Mouse (Mus musculus) gastrocnemius, postnatal 10 days (tissue): ENCODE results near the gene Sema5b. TPM values are rescaled to one million over a fixed set of nuclear protein-coding genes. Genes with fewer than 3 reads are reported as not detected.
A peak's percentile ranks its signal among the peaks of the same experiment; 100 is the strongest.

Experiments used
- DNase-seq: peaks from one replicate; pipeline ENCODE4 v3.0.0; 2021; ENCODE audit warnings: mixed read lengths
- long read RNA-seq, 2 experiments: library from polyadenylated mRNA; stranded (forward); transcript quantifications; one replicate each; pipeline ENCODE4 v2.0.0; 2021
- total RNA-seq, 2 experiments: library from RNA; stranded (reverse); gene quantifications; 2 replicates each; pipeline ENCODE4 v1.2.3; 2021

The Sema5b gene
- total RNA-seq, result 1 to 10 TPM; 1.9 to 4.1 TPM
- long read RNA-seq, experiment 1, full-length matches to known transcripts, result 7 of 9 reads
- long read RNA-seq, experiment 1, partial matches to known transcripts, result 2 of 9 reads
- long read RNA-seq, experiment 1, other reads (novel, unspliced or antisense), result 0 of 9 reads
- long read RNA-seq, experiment 2, full-length matches to known transcripts, result 2 of 4 reads
- long read RNA-seq, experiment 2, partial matches to known transcripts, result 1 of 4 reads
- long read RNA-seq, experiment 2, other reads (novel, unspliced or antisense), result 1 of 4 reads

DNA sequence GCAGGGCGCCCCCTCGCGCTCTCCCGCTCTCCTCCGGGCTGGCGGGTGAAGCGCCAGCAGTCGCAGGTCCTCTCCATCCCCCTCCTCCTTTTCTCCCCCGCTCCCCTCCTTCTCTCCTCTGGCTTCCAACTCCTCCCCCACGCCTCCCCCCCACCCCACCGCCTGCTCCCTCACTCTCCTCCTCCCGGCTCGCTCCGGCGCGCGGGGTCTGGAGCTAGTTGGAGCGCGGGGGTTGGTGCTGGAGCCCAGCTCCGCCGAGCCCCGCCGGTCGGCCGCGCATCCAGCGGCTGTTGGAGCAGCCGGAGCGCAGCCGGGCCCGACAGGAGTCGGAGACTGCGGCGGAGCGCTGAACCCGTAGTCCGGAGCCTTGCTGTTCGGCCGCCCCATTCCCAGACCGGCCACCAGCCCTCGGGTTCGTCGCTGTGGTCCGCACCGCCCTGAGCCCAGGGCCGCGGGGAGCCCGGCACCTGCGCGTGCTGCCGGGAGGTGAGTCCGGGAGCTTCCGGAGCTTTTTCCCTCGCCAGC lies at the start of gene Sema5b:
Sema5b (plus strand) TSS at position 29 of the 525 bp plus-strand sequence.
- DNase-seq, result peak; percentile 55

DNA sequence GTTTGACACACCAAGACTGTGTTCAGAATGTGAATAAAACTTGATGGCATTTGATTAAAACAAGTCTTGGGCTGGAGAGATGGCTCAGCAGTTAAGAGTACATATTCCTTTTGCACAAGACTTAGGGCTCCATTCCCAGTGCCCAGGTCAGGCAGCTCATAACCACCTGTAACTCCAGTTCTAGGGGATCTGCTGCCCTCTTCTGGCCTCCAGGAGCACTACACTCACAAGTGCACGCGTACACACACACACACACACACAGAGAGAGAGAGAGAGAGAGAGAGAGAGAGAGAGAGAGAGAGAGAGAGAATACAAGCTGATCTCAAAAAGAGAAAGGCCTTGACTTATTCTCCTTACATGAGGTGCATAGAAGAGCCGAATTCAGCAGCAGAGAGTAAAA lies 40.6 kb upstream of the Sema5b start:
- DNase-seq, result no peak

DNA sequence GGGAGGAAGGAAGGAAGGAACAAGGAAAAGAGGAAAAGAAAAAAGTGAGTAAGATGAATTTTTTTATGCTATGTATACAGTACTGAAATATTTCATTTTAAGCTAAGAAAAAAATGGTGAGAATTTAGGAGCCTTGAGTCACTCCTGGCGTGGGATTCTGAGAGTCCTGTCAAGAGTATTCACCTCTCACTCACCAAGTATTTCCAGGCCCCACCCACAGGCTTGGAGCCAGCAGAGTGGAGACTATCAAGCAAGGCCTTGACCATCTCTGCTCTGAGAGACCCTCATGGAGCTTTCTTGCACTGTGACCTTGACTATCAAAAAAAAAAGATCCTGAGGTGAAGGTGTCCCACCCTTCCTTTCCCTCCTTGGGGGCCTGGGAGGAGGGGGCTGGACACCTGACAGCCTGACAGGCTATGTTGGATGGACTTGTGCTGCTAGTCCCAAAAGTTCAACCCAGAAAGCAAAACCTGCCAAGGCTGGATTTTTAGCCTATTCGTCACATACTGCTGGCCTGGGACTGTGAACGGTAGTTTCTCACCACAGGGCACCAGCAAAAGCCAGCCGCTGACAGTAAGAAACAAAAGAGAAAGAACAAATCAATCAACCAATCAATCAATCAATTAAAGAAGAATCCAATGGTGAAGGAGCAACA lies 39.7 kb upstream of the Sema5b start:
- DNase-seq, result no peak

- DNase-seq, result no peak
Observed at GRCm38 (mm10) chr16:35502456-35502855, 38.5 kb upstream of the Sema5b start.

DNA sequence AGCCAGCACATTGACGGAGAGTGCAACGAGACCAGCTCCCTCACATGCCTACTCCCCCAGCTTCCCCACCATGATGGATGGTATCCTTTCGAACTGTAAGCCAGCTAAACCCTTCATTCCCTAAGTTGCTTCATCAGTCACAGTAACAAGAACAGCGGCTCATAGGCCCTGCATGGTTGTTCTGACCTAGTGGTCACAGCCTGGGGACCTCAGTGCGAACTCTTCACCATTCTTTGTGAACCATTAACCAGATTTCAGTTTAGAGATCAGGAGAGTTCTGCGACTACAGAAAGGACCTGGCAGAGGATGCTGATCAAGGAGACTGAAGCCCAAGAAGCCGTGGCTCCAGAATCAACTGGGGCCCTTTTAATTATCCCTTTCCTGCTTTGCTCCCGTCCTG lies 36.7 kb upstream of the Sema5b start:
- DNase-seq, result no peak

DNA sequence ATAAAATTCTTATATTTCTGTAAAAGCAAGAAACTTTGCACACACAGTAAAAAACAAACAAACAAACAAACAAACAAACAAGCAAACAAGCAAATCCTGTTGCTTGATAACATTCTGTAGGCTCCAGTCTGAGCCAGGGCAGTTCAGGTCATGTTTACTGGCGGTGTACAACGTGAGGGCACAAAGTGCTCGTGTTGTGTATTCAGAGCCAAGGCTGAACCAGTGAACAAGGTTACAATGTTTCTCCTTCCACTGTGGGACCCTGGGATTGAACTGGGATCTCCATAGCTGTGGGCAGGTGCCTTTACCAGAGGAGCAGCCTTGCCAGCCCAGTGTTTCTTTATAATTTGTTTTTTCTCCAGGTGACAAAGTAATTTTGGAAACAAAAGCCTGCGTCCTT lies 35.2 kb upstream of the Sema5b start:
- no peak for DNase-seq

- no peak for DNase-seq
Observed at GRCm38 (mm10) chr16:35508581-35508980, 32.4 kb upstream of the Sema5b start.

DNA sequence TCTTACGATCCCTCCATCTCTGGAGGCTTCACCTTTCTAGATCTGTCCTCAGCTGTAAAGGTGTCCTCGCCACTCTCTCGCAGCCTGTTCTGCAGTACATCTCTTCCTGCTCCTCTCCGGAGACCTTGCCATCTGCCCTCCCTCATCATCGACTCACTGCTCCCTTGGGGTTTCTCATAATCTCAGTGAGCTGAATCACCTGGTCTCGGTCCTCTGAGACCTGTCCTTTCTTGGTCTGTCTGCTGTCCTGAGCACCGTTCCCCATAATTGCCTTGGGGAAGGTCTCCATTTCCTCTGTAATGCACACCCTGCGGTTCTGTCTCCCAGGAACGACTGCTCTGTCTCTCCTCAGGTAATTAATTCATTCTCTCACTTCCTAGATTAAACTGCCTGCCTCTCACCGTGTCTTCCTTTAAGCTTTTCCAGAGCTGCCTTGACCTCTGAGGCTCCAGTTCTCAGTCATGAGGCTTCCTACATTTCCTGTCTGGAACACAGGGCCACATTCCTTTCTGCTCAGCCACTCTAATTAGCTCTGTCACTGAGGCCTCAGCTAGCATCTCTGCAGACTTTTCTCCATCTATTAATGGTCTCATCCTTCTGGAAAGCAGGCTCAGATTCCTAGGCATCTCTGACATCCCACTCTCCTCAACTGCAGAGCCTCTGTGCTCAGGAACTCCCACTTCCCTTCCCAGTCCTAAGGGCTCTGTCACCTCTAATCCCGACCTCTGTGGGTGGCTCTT lies 31.4 kb upstream of the Sema5b start:
- DNase-seq, result no peak

GRCm38 (mm10) chr16:35515977-35516612 lies 24.9 kb upstream of the Sema5b start:
- no peak for DNase-seq

DNA sequence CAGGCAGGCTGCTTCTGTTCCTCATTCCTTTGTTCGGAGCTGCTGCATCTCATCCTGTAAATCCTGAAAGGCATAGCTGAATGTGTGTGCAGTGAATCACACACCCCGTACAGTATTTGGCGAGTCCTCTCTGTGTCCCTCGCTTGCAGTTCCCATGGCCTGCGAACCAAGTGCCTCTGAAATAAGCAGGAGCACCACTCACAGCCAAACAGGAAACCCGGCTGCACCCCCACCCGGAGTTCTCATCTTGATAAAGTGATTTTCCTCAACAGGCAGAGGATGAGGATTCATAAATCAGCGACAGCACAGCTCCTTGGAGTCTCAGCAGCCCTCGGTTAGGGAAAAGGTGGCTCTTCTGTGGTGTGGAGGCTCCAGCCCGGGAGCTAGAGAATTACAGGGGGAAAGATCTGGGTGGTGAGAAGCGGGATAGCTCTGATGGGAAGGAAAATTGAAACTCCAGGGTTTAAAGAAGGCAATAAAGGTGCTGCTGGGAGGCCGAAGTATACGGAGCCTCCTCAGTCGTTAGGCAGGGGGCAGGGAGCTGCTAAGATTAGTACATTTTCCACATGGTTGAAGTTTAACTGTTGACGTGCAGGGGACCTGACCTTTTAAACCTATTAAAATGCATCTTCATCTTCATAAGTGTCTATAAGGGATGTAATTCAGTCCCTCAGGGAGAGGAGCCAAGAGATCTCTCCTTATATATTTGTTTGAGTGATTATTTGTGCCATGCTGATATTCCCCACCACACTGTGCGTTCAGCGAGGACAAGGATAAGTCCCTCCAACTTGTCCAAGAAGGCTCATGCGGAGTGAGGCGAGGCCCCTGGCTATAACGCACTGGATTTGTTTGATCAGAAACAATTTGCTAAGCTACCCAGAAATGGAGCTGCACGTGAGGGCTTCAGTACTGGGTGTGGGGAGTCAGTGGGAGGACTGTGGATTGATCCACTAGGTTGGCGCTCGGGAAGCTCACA lies 22.7 kb upstream of the Sema5b start:
- peak; percentile 11 for DNase-seq

- DNase-seq, result no peak
Observed at GRCm38 (mm10) chr16:35519245-35519644, 21.7 kb upstream of the Sema5b start.

DNA sequence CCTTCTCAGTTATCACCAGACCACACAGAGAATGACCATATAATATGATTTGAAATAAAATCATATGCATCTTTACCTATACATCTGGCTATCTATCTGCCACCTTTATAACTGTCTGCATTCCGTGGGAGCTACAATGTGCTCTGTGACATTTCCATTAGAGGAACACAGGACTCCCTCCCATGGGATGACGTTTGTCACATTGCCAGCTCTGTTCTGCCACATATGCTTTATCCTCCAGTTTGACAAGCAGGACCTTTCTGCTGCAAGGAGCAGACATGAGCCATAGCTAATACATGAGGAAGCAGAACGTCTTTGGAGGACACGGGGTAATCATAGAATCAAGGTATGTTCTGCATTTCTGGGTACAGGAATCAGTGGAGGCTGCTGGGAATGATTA lies 16.7 kb upstream of the Sema5b start:
- no peak for DNase-seq

DNA sequence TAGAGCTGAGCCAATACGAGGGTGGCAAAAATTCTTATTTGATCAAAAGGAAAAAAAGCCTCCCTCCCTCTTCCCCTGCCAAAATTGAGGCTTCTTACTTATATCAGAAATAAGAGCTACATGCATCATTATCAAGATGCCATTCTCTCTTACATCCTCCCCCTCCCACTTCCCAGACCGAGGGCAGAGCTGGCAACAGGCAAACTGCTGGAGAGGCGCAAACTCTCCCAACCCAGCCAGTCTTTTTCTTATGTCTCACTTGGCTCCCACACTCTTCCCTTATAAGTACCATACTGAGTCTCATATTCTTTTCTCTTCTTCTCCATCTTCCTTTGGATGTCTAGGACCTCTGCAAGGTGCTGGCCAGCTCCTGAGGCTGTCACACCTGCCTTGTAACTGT lies 6.3 kb upstream of the Sema5b start:
- DNase-seq, result no peak

- no peak for DNase-seq
Observed at GRCm38 (mm10) chr16:35537651-35538050, 3.3 kb upstream of the Sema5b start.

DNA sequence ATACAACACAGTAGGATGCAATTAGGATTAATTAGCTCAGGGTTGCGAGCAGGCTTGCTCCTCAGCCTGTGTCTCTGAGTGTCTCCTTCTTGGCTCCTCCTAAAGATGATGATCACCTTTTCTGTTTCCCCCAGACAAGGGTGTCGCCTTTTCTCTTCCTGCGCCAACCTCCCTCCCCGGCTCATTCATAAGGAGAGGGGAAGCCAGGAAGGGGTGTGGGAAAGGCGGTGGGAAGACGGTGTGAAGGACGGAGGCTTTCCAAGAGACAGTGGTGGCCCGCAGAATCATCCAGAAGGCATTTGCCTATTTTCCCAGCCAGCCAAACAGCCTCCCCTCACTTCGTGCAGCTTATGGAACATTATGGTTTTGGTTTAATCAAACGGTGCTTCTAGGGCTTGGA lies 1.9 kb upstream of the Sema5b start:
- DNase-seq, result no peak

- DNase-seq, result no peak
Observed at GRCm38 (mm10) chr16:35540333-35541116, 420 bp upstream of the Sema5b start.

DNA sequence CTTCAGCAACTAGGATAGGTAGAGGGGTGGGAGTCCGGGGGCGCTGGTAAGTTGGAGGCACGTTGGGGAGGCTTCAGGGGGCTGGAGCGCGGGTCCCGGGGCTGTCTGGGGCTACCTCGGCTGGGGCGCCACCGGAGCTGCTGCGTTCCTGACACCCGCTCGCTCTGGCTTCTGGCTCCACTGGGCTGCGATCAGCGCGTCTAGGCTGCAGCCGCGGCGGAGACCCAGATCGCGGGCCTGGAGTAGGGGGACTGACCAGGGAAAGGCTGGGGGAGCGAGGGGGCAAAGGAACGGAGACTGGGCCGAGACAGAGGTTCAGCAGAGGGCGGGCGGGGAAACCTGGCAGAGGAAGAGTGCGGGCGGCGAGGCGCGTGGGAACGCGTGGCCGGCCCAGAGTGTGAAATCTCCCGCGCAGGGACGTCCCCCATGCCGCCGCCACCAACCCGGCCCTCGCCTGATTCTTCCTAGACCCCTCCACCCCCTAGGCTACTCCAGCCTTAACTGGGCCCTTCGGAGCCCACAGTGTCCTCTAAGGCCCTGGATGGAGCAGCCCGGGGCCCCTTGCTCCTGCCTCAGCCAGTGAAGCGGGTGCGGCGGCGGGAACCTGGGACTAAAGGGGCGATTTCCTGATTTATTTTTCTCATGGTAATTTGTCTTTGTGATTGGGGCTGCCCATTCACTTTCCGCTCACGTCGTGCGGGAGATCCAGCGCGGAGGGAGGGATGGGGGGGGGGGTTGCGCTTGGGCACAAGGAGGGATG lies 896 bp downstream of the Sema5b start:
- peak; percentile 30 for DNase-seq

GRCm38 (mm10) chr16:35542421-35542780 lies 1.5 kb downstream of the Sema5b start:
- no peak for DNase-seq

- DNase-seq, result no peak
Observed at GRCm38 (mm10) chr16:35545723-35546122, 4.8 kb downstream of the Sema5b start.

- no peak for DNase-seq
Observed at GRCm38 (mm10) chr16:35547966-35548365, 7.0 kb downstream of the Sema5b start.
